Mouse (Mus musculus) G1E (cell line): ENCODE data around the gene Mfsd2b.

Experiments
- CTCF ChIP-seq: IDR thresholded peaks from 2 replicates; pipeline ENCODE4 v1.5.1; 2012; ENCODE audit warnings: low read depth, low read length, inconsistent platforms, mixed read lengths
- GATA1 ChIP-seq: IDR thresholded peaks from 2 replicates; pipeline ENCODE4 v1.6.1; 2012; ENCODE audit warnings: borderline replicate concordance, low read length, inconsistent platforms, mixed read lengths

GRCm38 (mm10) chr12:4817361-4818101 is 56.6 kb downstream of the Mfsd2b start, which contains the start of gene Sf3b6:
- TF ChIP-seq CTCF (no peak), GATA1 (no peak)
